Mouse (Mus musculus): ENCODE measurements around the gene Spen. TPM values are rescaled to one million over a fixed set of nuclear protein-coding genes. Genes with fewer than 3 reads are reported as not detected.

Spen gene
- polyA plus RNA-seq, 1 experiment from 2014 or later: 3.3 TPM

GRCm38 (mm10) chr4:141506352-141506751 is 32.0 kb downstream of the Spen start:
- no peak overlapping the region for H3K9ac ChIP-seq (ENCODE audit: low read depth, low read length)
- peak overlapping the region; percentile 43; the same call in 1 of the 2 replicates for H3K27ac ChIP-seq (ENCODE audit: low read length)
- H3K4me3 ChIP-seq (ENCODE audit: low read depth, low read length): no peak overlapping the region
- H3K36me3 ChIP-seq (ENCODE audit: control insufficient read depth, insufficient read depth): no peaks in the 10 kb centered on the region
- H3K4me2 ChIP-seq (ENCODE audit: low read depth, low read length): no peak overlapping the region
- WGBS (ENCODE audit: insufficient replicate concordance): 61% methylated on average over 10 of the region's 10 CpGs
- H3K4me1 ChIP-seq (ENCODE audit: control insufficient read depth, low read depth, low read length): peaks cover 18% of the 10 kb centered on the region
- peak; percentile 77 for ATAC-seq (ENCODE audit: low read depth)
- H3K9me3 ChIP-seq (replicated peaks; ENCODE audit: control insufficient read depth, low read length): no peaks in the 10 kb centered on the region
- no peaks in the 10 kb centered on the region for H3K27me3 ChIP-seq (ENCODE audit: control insufficient read depth, insufficient read depth, low read depth, low read length)

DNA sequence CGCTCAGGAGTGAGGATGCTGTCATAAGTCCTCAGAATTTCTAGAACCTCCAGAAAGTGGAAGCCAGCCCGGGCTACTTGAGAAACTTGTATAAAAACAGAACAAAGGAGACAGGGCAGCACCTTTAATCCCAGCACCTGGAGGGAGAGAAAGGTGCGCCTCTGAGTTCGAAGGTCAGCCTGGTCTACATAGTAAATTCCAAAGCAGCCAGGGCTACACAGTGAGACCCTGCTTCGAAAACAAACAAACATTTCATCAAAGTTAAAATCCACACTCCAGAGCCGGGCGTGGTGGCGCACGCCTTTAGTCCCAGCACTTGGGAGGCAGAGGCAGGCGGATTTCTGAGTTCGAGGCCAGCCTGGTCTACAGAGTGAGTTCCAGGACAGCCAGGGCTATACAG is 32.6 kb downstream of the Spen start:
- Histone ChIP-seq H3K4me3 (ENCODE audit: low read depth, low read length) (no peak overlapping the region), H3K4me1 (ENCODE audit: control insufficient read depth, low read depth, low read length) (peaks cover 15% of the 10 kb centered on the region), H3K36me3 (ENCODE audit: control insufficient read depth, insufficient read depth) (no peaks in the 10 kb centered on the region), H3K9ac (ENCODE audit: low read depth, low read length) (no peak overlapping the region), H3K27me3 (ENCODE audit: control insufficient read depth, insufficient read depth, low read depth, low read length) (no peaks in the 10 kb centered on the region), H3K27ac (ENCODE audit: low read length) (no peak overlapping the region), H3K4me2 (ENCODE audit: low read depth, low read length) (no peak overlapping the region), H3K9me3 (replicated peaks; ENCODE audit: control insufficient read depth, low read length) (no peaks in the 10 kb centered on the region)
- no peak for ATAC-seq (ENCODE audit: low read depth)
- WGBS (ENCODE audit: insufficient replicate concordance): 86% methylated on average over 10 of the region's 11 CpGs

DNA sequence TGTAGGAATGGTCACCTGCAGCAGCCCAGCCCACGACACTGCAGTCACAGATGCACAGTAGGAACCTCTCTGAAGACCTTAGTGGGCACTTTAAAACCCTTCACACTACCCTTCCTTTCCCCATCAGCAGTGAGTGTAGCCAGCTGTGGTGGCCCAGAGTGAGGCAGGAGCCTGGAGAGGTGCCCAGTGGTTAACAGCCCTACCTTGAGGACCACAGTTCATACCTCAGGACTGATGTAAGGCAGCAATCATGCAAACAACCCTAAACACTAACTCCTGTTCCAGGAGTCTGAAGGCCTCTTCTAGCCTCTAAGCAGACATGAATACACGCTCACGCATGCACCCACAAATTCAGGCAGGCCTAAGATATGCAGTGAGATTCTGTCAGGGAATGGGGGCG is 33.9 kb downstream of the Spen start:
- Histone ChIP-seq H3K27ac (ENCODE audit: low read length) (no peak overlapping the region), H3K9ac (ENCODE audit: low read depth, low read length) (no peak overlapping the region), H3K4me2 (ENCODE audit: low read depth, low read length) (no peak overlapping the region), H3K4me3 (ENCODE audit: low read depth, low read length) (no peak overlapping the region), H3K4me1 (ENCODE audit: control insufficient read depth, low read depth, low read length) (peaks cover 10% of the 10 kb centered on the region), H3K9me3 (replicated peaks; ENCODE audit: control insufficient read depth, low read length) (no peaks in the 10 kb centered on the region), H3K27me3 (ENCODE audit: control insufficient read depth, insufficient read depth, low read depth, low read length) (no peaks in the 10 kb centered on the region), H3K36me3 (ENCODE audit: control insufficient read depth, insufficient read depth) (no peaks in the 10 kb centered on the region)
- 92% methylated on average over 4 of the region's 4 CpGs for WGBS (ENCODE audit: insufficient replicate concordance)
- ATAC-seq (ENCODE audit: low read depth): no peak

DNA sequence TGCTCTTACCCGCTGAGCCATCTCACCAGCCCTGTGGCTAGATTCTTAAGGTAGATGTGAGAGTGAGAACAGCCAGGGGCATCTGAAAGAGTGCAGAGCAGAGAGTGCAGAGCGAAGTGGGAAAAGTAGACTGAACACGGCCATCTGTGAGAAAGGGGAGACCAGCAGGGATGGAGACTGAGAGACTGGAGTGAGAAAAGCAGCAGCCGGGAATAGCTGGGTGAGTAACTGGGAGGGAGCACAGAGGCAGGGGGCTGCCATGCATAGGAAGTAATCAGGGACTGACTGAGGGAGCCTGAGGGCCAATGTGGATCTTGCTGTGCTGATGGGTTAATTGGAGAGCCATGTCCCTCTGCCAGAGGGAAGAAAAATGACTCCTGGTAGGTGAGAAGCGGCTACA is 35.7 kb downstream of the Spen start:
- H3K27me3 ChIP-seq (ENCODE audit: control insufficient read depth, insufficient read depth, low read depth, low read length): no peaks in the 10 kb centered on the region
- no peak overlapping the region for H3K4me2 ChIP-seq (ENCODE audit: low read depth, low read length)
- ATAC-seq (ENCODE audit: low read depth): no peak
- H3K36me3 ChIP-seq (ENCODE audit: control insufficient read depth, insufficient read depth): no peaks in the 10 kb centered on the region
- WGBS (ENCODE audit: insufficient replicate concordance): 85% methylated on average over 5 of the region's 5 CpGs
- no peak overlapping the region for H3K4me3 ChIP-seq (ENCODE audit: low read depth, low read length)
- no peak overlapping the region for H3K9ac ChIP-seq (ENCODE audit: low read depth, low read length)
- H3K9me3 ChIP-seq (replicated peaks; ENCODE audit: control insufficient read depth, low read length): no peaks in the 10 kb centered on the region
- no peak overlapping the region for H3K27ac ChIP-seq (ENCODE audit: low read length)
- peaks cover 10% of the 10 kb centered on the region for H3K4me1 ChIP-seq (ENCODE audit: control insufficient read depth, low read depth, low read length)

- WGBS (ENCODE audit: insufficient replicate concordance): 78% methylated on average over 5 of the region's 5 CpGs
- Histone ChIP-seq H3K4me3 (ENCODE audit: low read depth, low read length) (no peak overlapping the region), H3K4me2 (ENCODE audit: low read depth, low read length) (no peak overlapping the region), H3K36me3 (ENCODE audit: control insufficient read depth, insufficient read depth) (no peaks in the 10 kb centered on the region), H3K27me3 (ENCODE audit: control insufficient read depth, insufficient read depth, low read depth, low read length) (no peaks in the 10 kb centered on the region), H3K4me1 (ENCODE audit: control insufficient read depth, low read depth, low read length) (no peaks in the 10 kb centered on the region; the same call in none of the 2 replicates), H3K9me3 (replicated peaks; ENCODE audit: control insufficient read depth, low read length) (no peaks in the 10 kb centered on the region), H3K27ac (ENCODE audit: low read length) (no peak overlapping the region), H3K9ac (ENCODE audit: low read depth, low read length) (no peak overlapping the region)
- no peak for ATAC-seq (ENCODE audit: low read depth)
Observed at GRCm38 (mm10) chr4:141501058-141501457, 37.3 kb downstream of the Spen start.

- no peak overlapping the region for H3K27ac ChIP-seq (ENCODE audit: low read length)
- no peaks in the 10 kb centered on the region; the same call in none of the 2 replicates for H3K4me1 ChIP-seq (ENCODE audit: control insufficient read depth, low read depth, low read length)
- no peak overlapping the region for H3K4me2 ChIP-seq (ENCODE audit: low read depth, low read length)
- no peaks in the 10 kb centered on the region for H3K27me3 ChIP-seq (ENCODE audit: control insufficient read depth, insufficient read depth, low read depth, low read length)
- no peak for ATAC-seq (ENCODE audit: low read depth)
- H3K9ac ChIP-seq (ENCODE audit: low read depth, low read length): no peak overlapping the region
- no peaks in the 10 kb centered on the region for H3K36me3 ChIP-seq (ENCODE audit: control insufficient read depth, insufficient read depth)
- no peaks in the 10 kb centered on the region for H3K9me3 ChIP-seq (replicated peaks; ENCODE audit: control insufficient read depth, low read length)
- H3K4me3 ChIP-seq (ENCODE audit: low read depth, low read length): no peak overlapping the region
- WGBS (ENCODE audit: insufficient replicate concordance): 63% methylated on average over 4 of the region's 4 CpGs
Observed at GRCm38 (mm10) chr4:141500637-141501036, 37.8 kb downstream of the Spen start.

DNA sequence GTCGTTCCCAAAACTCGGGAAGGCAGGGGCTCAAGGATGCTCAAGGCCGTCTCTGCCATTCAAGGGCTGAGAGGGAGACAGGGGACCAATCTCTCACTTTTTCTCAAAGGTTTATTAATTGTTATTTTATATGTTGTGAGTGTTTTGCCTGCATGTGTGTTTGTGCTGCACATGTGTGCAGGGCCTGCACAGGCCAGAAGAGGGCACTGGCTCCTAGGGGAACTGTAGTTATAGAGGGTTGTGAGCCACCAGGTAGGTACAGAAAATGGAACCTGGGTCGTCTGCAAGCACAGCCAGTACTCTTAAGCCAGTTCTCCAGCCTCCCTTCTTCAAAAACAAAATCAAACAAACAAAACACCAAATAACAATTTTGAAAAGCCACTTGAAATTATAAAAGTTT is 49.7 kb downstream of the Spen start:
- no peak for ATAC-seq (ENCODE audit: low read depth)
- no peak overlapping the region for H3K27ac ChIP-seq (ENCODE audit: low read length)
- no peak overlapping the region for H3K9ac ChIP-seq (ENCODE audit: low read depth, low read length)
- WGBS (ENCODE audit: insufficient replicate concordance): 83% methylated on average over 4 of the region's 4 CpGs
- no peak overlapping the region for H3K4me3 ChIP-seq (ENCODE audit: low read depth, low read length)
- no peaks in the 10 kb centered on the region for H3K4me1 ChIP-seq (ENCODE audit: control insufficient read depth, low read depth, low read length)
- H3K9me3 ChIP-seq (replicated peaks; ENCODE audit: control insufficient read depth, low read length): no peaks in the 10 kb centered on the region; the same call in 1 of the 2 replicates
- no peak overlapping the region for H3K4me2 ChIP-seq (ENCODE audit: low read depth, low read length)
- no peaks in the 10 kb centered on the region for H3K27me3 ChIP-seq (ENCODE audit: control insufficient read depth, insufficient read depth, low read depth, low read length)
- peaks cover 71% of the 10 kb centered on the region for H3K36me3 ChIP-seq (ENCODE audit: control insufficient read depth, insufficient read depth)

- 90% methylated on average over 11 of the region's 11 CpGs for WGBS (ENCODE audit: insufficient replicate concordance)
- Histone ChIP-seq H3K36me3 (ENCODE audit: control insufficient read depth, insufficient read depth) (peaks cover 72% of the 10 kb centered on the region), H3K4me1 (ENCODE audit: control insufficient read depth, low read depth, low read length) (no peaks in the 10 kb centered on the region), H3K4me3 (ENCODE audit: low read depth, low read length) (no peak overlapping the region), H3K9ac (ENCODE audit: low read depth, low read length) (no peak overlapping the region), H3K9me3 (replicated peaks; ENCODE audit: control insufficient read depth, low read length) (no peaks in the 10 kb centered on the region; the same call in 1 of the 2 replicates), H3K4me2 (ENCODE audit: low read depth, low read length) (no peak overlapping the region), H3K27ac (ENCODE audit: low read length) (no peak overlapping the region), H3K27me3 (ENCODE audit: control insufficient read depth, insufficient read depth, low read depth, low read length) (no peaks in the 10 kb centered on the region)
- ATAC-seq (ENCODE audit: low read depth): no peak
Observed at GRCm38 (mm10) chr4:141487581-141487980, 50.8 kb downstream of the Spen start.

- Histone ChIP-seq H3K27me3 (ENCODE audit: control insufficient read depth, insufficient read depth, low read depth, low read length) (no peaks in the 10 kb centered on the region), H3K9me3 (replicated peaks; ENCODE audit: control insufficient read depth, low read length) (no peaks in the 10 kb centered on the region; the same call in none of the 2 replicates), H3K4me1 (ENCODE audit: control insufficient read depth, low read depth, low read length) (no peaks in the 10 kb centered on the region), H3K4me2 (ENCODE audit: low read depth, low read length) (no peak overlapping the region), H3K36me3 (ENCODE audit: control insufficient read depth, insufficient read depth) (peaks cover 74% of the 10 kb centered on the region), H3K9ac (ENCODE audit: low read depth, low read length) (no peak overlapping the region), H3K4me3 (ENCODE audit: low read depth, low read length) (no peak overlapping the region), H3K27ac (ENCODE audit: low read length) (no peak overlapping the region)
- ATAC-seq (ENCODE audit: low read depth): no peak
- 80% methylated on average over 11 of the region's 11 CpGs for WGBS (ENCODE audit: insufficient replicate concordance)
Observed at GRCm38 (mm10) chr4:141484071-141484470, 54.3 kb downstream of the Spen start.

Measured in liver, embryonic 16.5 days (tissue).